Mouse (Mus musculus): ENCODE data around the gene Slc38a5. TPM values are rescaled to one million over a fixed set of nuclear protein-coding genes. Genes with fewer than 3 reads are reported as not detected.

Gene Slc38a5
- 30.0 and 30.6 TPM in 2 replicates for polyA plus RNA-seq (2015; fragmentation: Nextera tagmentation; extraction: Ambion mirVana)

DNA sequence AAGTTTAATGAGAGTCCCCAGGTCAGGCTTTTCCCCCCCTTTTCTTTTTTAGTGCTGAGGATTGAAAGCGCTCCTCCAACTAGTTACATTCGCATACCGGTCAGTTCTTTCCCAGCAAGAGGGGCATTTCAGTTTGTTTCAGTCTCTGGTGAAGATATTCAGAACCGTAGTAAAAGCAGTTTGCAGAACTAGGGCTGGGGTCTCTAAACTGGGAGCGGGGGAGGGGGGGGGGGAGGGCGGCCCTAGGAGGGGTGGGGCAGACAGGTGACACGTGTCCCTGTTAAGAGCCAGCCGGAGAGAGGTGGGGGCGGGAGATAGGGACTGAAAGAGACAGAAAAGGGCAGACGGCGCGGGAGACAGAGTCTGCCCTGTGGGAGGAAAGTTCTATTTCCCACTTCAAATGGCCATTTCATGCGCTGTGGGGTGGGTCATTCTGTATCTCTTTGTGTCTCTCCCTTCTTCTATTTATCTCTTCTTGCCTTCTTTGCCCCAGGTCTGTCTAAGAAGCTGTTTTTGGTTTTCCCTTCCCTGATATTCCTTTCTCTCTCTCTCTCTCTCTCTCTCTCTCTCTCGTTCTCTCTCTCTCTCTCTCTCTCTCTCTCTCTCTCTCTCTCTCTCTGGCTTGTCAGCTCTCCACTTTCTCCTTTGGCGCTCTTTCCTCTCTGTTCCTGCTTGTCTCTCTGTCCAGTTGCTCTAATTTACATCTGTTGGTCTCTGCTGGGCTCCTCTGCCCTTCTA is at the start of gene Slc38a5:
Gene Slc38a5 (plus strand): TSS at position 51 of the 738 bp plus-strand sequence.
- H3K27me3 ChIP-seq, result peaks cover 9% of the 10 kb centered on the region; the same call in 1 of the 2 replicates
- no peaks in the 10 kb centered on the region for H3K36me3 ChIP-seq
- no peak within 1 kb of the TSS for H3K9ac ChIP-seq
- WGBS, result 26% methylated on average over 12 of the region's 15 CpGs
- H3K4me3 ChIP-seq, result no peak within 1 kb of the TSS; the same call in 1 of the 2 replicates
- H3K4me1 ChIP-seq (replicated peaks), result no peaks in the 10 kb centered on the region
- no peak for ATAC-seq (ENCODE audit: low FRiP score)
- H3K9me3 ChIP-seq, result peaks cover 5% of the 10 kb centered on the region; the same call in 1 of the 2 replicates
- no peak within 1 kb of the TSS for H3K27ac ChIP-seq
- H3K4me2 ChIP-seq, result peak within 1 kb of the TSS; percentile 31

GRCm38 (mm10) chrX:8222296-8222677 is 48.6 kb upstream of the Slc38a5 start:
- no peak overlapping the region for H3K9ac ChIP-seq
- no peaks in the 10 kb centered on the region for H3K9me3 ChIP-seq
- H3K27ac ChIP-seq, result no peak overlapping the region
- H3K4me2 ChIP-seq, result no peak overlapping the region
- no peak for ATAC-seq (ENCODE audit: low FRiP score)
- H3K36me3 ChIP-seq, result no peaks in the 10 kb centered on the region
- WGBS, result 75% methylated on average over 3 of the region's 3 CpGs
- no peak overlapping the region for H3K4me3 ChIP-seq
- H3K27me3 ChIP-seq, result no peaks in the 10 kb centered on the region
- no peaks in the 10 kb centered on the region for H3K4me1 ChIP-seq (replicated peaks)

DNA sequence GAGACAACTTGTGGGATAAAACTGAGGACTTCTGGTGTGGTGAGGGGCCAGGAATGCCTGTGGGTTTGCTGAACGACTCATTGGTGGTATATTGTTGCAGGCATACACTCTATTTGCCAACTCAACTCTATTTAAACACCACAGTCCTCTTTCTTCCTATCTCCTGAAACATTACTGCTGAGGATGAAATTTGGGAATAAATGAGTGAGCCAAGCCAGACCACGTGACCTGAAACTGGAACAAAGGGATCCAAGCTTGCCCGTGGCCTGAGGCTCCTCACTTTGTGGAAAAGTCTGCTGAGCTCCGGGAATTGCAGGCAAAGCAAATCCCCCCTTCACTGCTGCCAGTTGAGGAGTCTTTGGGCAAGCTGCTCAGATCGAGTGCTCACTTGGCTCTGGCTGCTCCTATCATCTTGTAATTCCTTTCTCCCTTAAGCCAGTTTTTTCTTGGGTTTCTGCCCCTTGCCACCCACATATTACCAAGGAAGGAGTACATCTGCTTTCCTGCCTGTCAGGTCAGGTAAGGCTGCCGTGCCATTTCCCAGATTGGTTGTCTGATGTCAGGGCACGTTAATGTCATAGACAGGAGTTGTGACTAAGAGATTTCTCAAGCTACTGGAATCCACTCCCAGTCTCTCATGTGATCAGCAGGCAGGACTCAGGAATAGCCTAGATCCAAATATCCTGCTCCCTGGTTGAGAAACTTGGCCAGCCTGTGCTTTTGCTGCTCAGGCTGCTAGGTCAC is 48.1 kb upstream of the Slc38a5 start:
- Histone ChIP-seq H3K9ac (no peak overlapping the region), H3K4me3 (no peak overlapping the region), H3K4me1 (replicated peaks) (no peaks in the 10 kb centered on the region), H3K9me3 (no peaks in the 10 kb centered on the region), H3K36me3 (no peaks in the 10 kb centered on the region), H3K4me2 (no peak overlapping the region), H3K27me3 (no peaks in the 10 kb centered on the region), H3K27ac (no peak overlapping the region)
- ATAC-seq (ENCODE audit: low FRiP score), result no peak
- 67% methylated on average over 7 of the region's 7 CpGs for WGBS

GRCm38 (mm10) chrX:8223473-8223872 is 47.5 kb upstream of the Slc38a5 start:
- H3K27me3 ChIP-seq, result no peaks in the 10 kb centered on the region
- no peaks in the 10 kb centered on the region for H3K36me3 ChIP-seq
- H3K4me1 ChIP-seq (replicated peaks), result no peaks in the 10 kb centered on the region
- H3K4me2 ChIP-seq, result no peak overlapping the region
- no peak overlapping the region for H3K4me3 ChIP-seq
- WGBS, result 90% methylated on average over 7 of the region's 7 CpGs
- no peak overlapping the region for H3K9ac ChIP-seq
- no peaks in the 10 kb centered on the region for H3K9me3 ChIP-seq
- no peak for ATAC-seq (ENCODE audit: low FRiP score)
- no peak overlapping the region for H3K27ac ChIP-seq

DNA sequence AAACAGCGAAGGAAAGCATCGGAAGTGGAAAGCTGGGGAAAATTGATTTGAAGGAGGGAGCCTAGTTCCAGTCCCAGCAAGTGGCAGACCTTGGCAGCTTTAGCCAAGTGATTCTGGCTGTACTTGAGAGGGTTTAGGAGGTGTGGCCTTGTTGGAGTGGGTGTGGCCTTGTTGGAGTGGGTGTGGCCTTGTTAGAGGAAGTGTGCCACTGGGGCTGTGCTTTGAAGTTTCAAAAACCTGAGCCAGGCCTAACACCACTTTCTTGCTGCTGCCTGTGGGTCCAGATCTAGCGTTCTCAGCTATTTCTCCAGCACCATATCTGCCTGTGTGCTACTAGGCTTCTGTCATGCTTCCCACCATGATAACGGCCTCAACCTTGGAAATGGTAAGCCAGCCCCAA is 40.7 kb upstream of the Slc38a5 start:
- H3K36me3 ChIP-seq, result no peaks in the 10 kb centered on the region

DNA sequence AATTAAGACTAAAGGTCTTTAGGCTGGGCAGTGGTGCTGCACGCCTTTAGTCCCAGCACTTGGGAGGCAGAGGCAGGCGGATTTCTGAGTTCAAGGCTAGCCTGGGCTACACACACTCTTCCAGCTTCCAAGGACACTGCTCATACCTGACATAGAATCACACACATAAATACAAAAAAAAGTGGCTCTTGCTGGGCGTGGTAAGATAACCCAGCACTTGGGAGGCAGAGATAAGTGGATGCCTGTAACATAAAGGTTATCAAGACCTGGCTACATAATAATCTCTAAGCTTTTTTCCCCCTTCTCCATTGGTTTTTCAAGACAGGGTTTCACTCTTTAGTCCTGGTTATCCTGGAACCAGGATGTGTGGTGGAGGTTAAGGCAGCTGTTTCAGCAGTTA is 37.3 kb upstream of the Slc38a5 start:
- Histone ChIP-seq H3K4me1 (replicated peaks) (no peaks in the 10 kb centered on the region), H3K27me3 (no peaks in the 10 kb centered on the region), H3K4me2 (no peak overlapping the region), H3K9ac (no peak overlapping the region), H3K27ac (no peak overlapping the region), H3K9me3 (no peaks in the 10 kb centered on the region), H3K36me3 (no peaks in the 10 kb centered on the region), H3K4me3 (no peak overlapping the region)
- ATAC-seq (ENCODE audit: low FRiP score), result no peak
- WGBS, result 74% methylated on average over 3 of the region's 3 CpGs

More for the DNA sequence above, 40.7 kb upstream of the Slc38a5 start:
- H3K4me1 ChIP-seq (replicated peaks), result no peaks in the 10 kb centered on the region
- H3K9ac ChIP-seq, result no peak overlapping the region
- H3K27ac ChIP-seq, result no peak overlapping the region
- H3K4me2 ChIP-seq, result no peak overlapping the region
- no peak for ATAC-seq (ENCODE audit: low FRiP score)
- H3K9me3 ChIP-seq, result no peaks in the 10 kb centered on the region
- 84% methylated on average over 4 of the region's 4 CpGs for WGBS
- no peak overlapping the region for H3K4me3 ChIP-seq
- H3K27me3 ChIP-seq, result no peaks in the 10 kb centered on the region

- H3K9me3 ChIP-seq, result no peaks in the 10 kb centered on the region
- no peaks in the 10 kb centered on the region for H3K27me3 ChIP-seq
- 95% methylated on average over 2 of the region's 2 CpGs for WGBS
- H3K27ac ChIP-seq, result no peak overlapping the region
- no peak overlapping the region for H3K4me2 ChIP-seq
- peaks cover 3% of the 10 kb centered on the region for H3K36me3 ChIP-seq
- H3K4me3 ChIP-seq, result no peak overlapping the region
- H3K9ac ChIP-seq, result no peak overlapping the region
- ATAC-seq (ENCODE audit: low FRiP score), result no peak
- no peaks in the 10 kb centered on the region for H3K4me1 ChIP-seq (replicated peaks)
Observed at GRCm38 (mm10) chrX:8236704-8237103, 34.2 kb upstream of the Slc38a5 start.

DNA sequence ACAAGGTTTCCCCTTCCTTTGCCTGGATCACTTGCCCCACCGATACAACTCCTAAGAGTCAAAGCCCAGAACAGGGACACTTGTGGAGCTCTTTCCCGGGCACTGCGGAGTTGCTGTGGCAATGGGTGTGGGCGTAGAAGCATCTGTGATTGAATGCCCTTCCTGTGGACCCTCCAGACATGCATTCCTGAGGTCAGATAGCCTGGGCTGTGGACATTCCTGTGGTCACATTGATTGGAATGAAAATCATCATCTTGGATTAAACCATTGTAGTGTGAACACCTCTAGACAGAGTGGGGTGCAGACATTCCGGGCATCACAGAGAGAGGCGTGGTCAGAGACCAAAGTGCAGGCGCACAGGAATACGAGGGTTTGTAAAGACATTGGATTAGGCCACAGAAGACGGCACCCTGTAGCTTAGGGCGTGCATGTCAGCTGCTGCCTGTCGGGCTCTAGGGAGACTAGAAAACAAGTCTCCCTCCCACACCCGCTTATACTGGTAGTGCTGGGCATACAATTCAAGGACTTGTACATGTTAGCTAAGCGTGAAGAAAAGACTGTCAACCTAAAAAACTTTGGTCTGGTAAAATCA is 32.0 kb upstream of the Slc38a5 start:
- peaks cover 9% of the 10 kb centered on the region for H3K36me3 ChIP-seq
- H3K9ac ChIP-seq, result no peak overlapping the region
- H3K4me3 ChIP-seq, result no peak overlapping the region
- ATAC-seq (ENCODE audit: low FRiP score), result no peak
- H3K9me3 ChIP-seq, result no peaks in the 10 kb centered on the region
- H3K27me3 ChIP-seq, result no peaks in the 10 kb centered on the region
- H3K4me2 ChIP-seq, result no peak overlapping the region
- H3K4me1 ChIP-seq (replicated peaks), result no peaks in the 10 kb centered on the region
- H3K27ac ChIP-seq, result no peak overlapping the region
- WGBS, result 59% methylated on average over 13 of the region's 13 CpGs

- Histone ChIP-seq H3K27me3 (no peaks in the 10 kb centered on the region), H3K36me3 (peaks cover 25% of the 10 kb centered on the region), H3K4me3 (no peak overlapping the region), H3K9me3 (no peaks in the 10 kb centered on the region), H3K9ac (no peak overlapping the region), H3K4me2 (no peak overlapping the region), H3K27ac (no peak overlapping the region), H3K4me1 (replicated peaks) (peaks cover 10% of the 10 kb centered on the region)
- WGBS, result 85% methylated on average over 2 of the region's 2 CpGs
- ATAC-seq (ENCODE audit: low FRiP score), result no peak
Observed at GRCm38 (mm10) chrX:8247680-8248079, 23.3 kb upstream of the Slc38a5 start.

- no peak for ATAC-seq (ENCODE audit: low FRiP score)
- peaks cover 20% of the 10 kb centered on the region for H3K36me3 ChIP-seq
- H3K27ac ChIP-seq, result no peak overlapping the region
- peaks cover 10% of the 10 kb centered on the region for H3K4me1 ChIP-seq (replicated peaks)
- no peak overlapping the region for H3K4me3 ChIP-seq
- H3K4me2 ChIP-seq, result no peak overlapping the region
- H3K27me3 ChIP-seq, result no peaks in the 10 kb centered on the region
- no peak overlapping the region for H3K9ac ChIP-seq
- no peaks in the 10 kb centered on the region for H3K9me3 ChIP-seq
- 88% methylated on average over 8 of the region's 8 CpGs for WGBS
Observed at GRCm38 (mm10) chrX:8248542-8249120, 22.3 kb upstream of the Slc38a5 start.

GRCm38 (mm10) chrX:8251789-8252333 is 19.1 kb upstream of the Slc38a5 start:
- WGBS, result 22% methylated on average over 18 of the region's 18 CpGs
- ATAC-seq (ENCODE audit: low FRiP score), result peak; percentile 78
- H3K4me1 ChIP-seq (replicated peaks), result peaks cover 10% of the 10 kb centered on the region

More at GRCm38 (mm10) chrX:8251789-8252333, 19.1 kb upstream of the Slc38a5 start:
- H3K27me3 ChIP-seq, result no peaks in the 10 kb centered on the region
- peak overlapping the region; percentile 52 for H3K4me3 ChIP-seq
- H3K27ac ChIP-seq, result peak overlapping the region; percentile 48; the same call in 1 of the 2 replicates
- peak overlapping the region; percentile 55 for H3K4me2 ChIP-seq
- H3K9me3 ChIP-seq, result no peaks in the 10 kb centered on the region
- peak overlapping the region; percentile 68 for H3K9ac ChIP-seq
- peaks cover under 1% of the 10 kb centered on the region for H3K36me3 ChIP-seq
